Mouse (Mus musculus): ENCODE data around the gene Dmrt1.

Dmrt1 gene

DNA sequence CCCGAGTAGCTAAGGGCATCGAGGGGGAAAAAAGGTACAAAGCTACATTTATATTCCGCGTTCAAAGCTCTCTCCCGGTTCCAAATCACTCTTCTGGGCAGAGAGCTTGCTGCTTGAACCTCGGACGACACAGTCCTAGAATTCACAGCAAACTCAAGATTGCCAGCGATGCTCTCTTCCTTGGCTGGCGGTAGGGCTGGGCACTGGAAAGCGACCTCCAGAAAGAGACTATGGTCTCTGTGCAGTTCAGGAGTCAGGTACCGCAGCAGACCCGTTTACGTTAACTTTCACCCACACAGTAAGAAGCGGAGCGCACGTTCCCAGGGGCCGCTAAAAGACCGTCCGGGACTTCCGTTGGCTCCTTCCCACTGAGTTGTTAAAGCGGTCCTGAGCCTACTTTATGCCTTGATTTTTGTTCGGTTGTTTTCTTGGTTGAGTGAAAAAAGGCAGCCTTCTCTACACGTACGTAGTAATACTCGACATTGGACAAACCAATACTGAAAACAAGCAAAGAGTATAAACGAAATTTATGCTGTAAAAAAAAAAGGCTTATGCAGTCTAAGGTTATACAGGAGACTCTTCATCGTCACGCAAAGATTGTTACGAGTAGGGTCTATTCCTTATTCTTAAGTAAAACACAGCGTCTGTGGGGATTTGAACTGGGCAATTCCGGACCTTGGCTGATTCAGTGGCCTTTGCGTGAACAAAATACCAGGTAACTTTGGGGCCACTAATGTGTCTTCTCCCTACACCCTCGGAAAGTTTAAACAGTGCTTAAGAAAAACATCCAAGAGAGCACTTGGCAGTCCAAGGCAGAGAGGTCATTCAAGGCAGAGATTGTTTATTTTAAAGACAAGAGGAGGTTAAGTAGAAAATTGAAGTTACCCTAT lies 103.8 kb downstream of the Dmrt1 start:
- CTCF ChIA-PET, result interaction anchor here in 1 of 4 experiments (0.5 to 2.2 kb wide), 2 partner anchors 133 to 158 kb away, joined by 3 to 6 read pairs; no protein-coding TSS in a partner anchor
- POLR2A ChIA-PET, result interaction anchor here in 2 of 4 experiments (0.8 to 1.6 kb wide), 4 partner anchors 15 to 104 kb away, joined by 3 to 4 read pairs (median 3); partner anchors contain the start of genes Dmrt1 (in 1 of the 2) and Dmrt2 (in 1 of the 2)

DNA sequence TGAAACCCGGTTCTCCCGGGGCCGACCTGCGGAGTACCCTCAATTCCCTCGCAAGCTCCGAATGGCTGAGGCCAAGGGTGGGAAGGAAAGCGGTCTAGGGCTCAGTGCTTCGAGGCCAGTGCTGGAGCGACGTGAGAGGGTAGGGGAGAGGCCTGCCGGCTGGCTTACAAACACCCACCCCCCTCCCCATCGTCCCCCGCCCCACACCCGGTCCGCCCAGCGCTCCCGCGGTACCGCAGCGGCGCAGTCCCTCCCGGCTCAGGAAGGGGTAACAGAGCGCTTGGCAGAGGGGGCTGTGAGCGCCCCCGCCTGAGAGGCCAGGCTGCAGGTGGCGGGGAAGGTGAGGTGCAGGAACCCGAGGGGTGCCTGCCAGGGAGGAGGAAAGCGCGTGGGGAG lies 104.6 kb downstream of the Dmrt1 start, which contains the start of gene Dmrt3:
Dmrt3 (plus strand) TSS at position 287 of the 396 bp plus-strand sequence.
- ChIA-PET CTCF (interaction anchor here in 2 of 4 experiments (0.5 to 2.2 kb wide), 6 partner anchors 12 to 525 kb away, joined by 3 to 6 read pairs (median 4); partner anchors contain the start of gene Dmrt1 (in 1 of the 2)), POLR2A (interaction anchor here (0.7 to 1.8 kb wide), 12 partner anchors 11 to 648 kb away, joined by 3 to 8 read pairs (median 3); partner anchors contain the start of genes Cbwd1 (in 1 of the 4), Dmrt1 (in 1 of the 4) and Dmrt2 (in 1 of the 4))

DNA sequence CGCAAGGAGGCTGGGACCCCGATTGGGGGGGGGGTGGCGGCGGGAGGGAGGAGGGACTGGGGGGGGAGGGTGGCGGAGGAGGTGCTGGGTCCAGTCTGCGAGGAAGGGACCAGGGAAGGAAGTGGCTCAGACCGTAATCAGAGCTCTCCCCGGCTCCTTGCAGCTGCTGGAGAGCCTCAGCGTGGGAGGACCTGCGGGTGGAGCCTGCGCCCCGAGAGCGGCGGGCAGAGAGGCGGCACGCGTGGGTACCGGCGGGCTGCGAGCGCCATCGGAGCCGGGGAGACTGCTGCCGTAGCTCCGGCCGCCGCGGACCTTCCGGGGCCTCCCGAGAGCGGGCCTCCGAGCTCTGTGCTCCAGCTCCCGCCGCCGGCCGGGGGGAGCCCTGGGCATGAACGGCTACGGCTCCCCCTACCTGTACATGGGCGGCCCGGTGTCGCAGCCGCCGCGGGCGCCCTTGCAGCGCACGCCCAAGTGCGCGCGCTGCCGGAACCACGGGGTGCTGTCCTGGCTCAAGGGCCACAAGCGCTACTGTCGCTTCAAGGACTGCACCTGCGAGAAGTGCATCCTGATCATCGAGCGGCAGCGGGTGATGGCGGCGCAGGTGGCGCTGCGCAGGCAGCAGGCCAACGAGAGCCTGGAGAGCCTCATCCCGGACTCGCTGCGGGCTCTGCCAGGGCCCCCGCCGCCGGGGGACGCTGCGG lies 105.1 kb downstream of the Dmrt1 start:
- ChIA-PET POLR2A (interaction anchor here (0.6 to 1.8 kb wide), 14 partner anchors 11 to 937 kb away, joined by 3 to 8 read pairs (median 3); partner anchors contain the start of genes Cbwd1 (in 1 of the 4), Dmrt1 (in 1 of the 4), Dmrt2 (in 1 of the 4) and Tmem252 (in 1 of the 4)), CTCF (interaction anchor here in 2 of 4 experiments (0.7 to 2.2 kb wide), 7 partner anchors 12 to 526 kb away, joined by 3 to 6 read pairs (median 4); partner anchors contain the start of gene Dmrt1 (in 1 of the 2))

DNA sequence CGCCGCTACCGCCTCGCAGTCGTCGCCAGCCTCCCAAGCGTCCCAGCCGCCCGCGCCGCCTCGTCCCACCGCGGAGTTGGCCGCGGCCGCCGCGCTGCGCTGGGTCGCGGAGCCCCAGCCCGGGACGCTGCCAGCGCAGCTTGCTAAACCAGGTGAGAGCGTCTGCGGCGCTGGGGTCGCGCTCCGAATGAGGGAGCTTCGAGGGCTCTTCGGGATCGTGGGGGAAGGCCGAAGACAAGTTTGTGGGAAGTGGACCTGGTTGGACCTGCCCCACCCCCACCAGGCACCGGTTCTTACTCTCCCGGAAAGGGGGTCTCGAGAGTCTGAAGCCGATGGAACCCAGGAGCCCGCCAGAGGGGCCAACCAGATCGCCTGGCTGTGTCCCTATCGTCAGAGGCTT lies 105.7 kb downstream of the Dmrt1 start:
- POLR2A ChIA-PET, result interaction anchor here (0.5 to 1.8 kb wide), 11 partner anchors 10 to 650 kb away, joined by 3 to 8 read pairs (median 3); partner anchors contain the start of genes Cbwd1 (in 2 of the 4) and Dmrt2 (in 1 of the 4)
- CTCF ChIA-PET, result interaction anchor here in 2 of 4 experiments (0.8 to 2.2 kb wide), 5 partner anchors 11 to 160 kb away, joined by 3 to 6 read pairs (median 4); partner anchors contain the start of gene Dmrt1 (in 1 of the 2)

DNA sequence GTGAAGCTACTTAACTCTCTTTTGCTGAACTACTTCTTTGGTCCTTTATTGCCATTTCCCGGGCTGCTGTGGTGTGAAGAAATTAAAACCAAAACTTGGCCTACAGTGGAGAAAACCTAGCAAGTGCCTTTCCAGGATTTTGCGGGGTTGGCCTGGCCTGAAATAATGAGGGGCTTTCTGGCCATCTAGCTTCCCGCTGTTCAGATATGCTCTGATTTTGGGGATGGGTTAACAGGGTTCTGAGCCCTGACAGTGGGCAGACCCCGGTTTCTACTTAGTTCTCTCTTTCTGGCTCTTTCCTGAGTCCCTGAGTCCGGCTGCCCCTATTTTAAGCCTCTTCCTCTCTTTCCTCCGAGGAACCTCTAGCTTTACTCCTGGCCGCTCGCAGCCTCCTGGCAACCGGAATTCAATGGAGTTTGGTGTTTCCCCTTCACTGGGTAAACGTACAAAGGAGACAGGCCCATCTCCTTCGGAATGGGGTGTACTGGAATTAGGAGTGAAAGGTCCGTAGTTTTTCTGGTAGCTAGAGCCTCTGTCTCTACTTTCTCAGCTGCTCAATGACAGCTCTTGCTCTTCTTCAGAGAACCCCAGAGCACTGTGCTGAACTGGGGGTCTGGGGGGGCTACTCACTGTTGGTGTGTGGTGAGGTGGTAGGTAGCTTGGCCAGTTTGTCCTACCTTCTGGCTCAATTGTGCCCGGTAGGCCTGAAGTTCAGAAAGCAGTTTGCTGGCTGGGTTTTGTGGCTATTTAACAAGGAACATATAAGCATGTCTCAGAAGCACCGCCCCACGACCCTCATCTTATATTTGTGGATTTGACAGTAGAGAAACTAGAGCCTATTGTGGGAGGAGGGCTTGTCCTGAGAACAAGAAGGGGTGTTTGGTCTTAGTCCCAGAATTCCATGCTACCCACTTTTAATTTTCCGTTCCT lies 106.7 kb downstream of the Dmrt1 start:
- POLR2A ChIA-PET, result interaction anchor here (0.5 to 1.8 kb wide), 14 partner anchors 8 to 650 kb away, joined by 3 to 6 read pairs (median 3); partner anchors contain the start of genes Dmrt2 (in 2 of the 4) and Cbwd1 (in 1 of the 4)

DNA sequence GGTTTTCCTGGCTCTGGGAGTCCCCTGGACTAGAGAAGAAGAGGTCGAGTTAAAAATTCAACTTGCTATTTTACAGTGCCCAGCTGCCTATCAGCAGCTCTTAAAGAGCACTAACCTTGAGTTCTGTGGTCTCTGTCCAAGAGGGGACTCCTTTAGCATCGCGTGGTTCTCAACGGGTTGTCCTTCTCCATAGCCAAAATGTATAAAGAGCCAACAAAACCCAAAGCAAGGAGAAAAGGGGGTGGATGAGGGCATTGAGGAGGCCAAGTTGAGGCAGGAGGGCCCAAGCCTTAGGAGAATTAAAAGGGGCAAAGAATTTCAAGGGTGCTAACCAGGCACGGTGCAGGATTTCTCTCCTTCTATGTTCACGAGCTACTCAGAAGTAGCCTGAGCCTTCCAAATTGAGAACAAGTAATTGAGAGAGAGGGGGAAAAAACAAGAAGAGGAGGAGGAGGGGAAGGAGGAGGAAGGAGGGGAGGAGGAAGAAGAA lies 107.4 kb downstream of the Dmrt1 start:
- CTCF ChIA-PET, result interaction anchor here in 3 of 4 experiments (0.6 to 2.2 kb wide), 6 partner anchors 9 to 238 kb away, joined by 3 to 7 read pairs (median 3); no protein-coding TSS in a partner anchor
- POLR2A ChIA-PET, result interaction anchor here in 3 of 4 experiments (0.8 to 1.1 kb wide), 3 partner anchors 10 to 87 kb away, joined by 3 read pairs; no protein-coding TSS in a partner anchor

More for the DNA sequence above, 106.7 kb downstream of the Dmrt1 start:
- CTCF ChIA-PET, result interaction anchor here (0.6 to 2.2 kb wide), 10 partner anchors 9 to 262 kb away, joined by 3 to 7 read pairs (median 4); no protein-coding TSS in a partner anchor

DNA sequence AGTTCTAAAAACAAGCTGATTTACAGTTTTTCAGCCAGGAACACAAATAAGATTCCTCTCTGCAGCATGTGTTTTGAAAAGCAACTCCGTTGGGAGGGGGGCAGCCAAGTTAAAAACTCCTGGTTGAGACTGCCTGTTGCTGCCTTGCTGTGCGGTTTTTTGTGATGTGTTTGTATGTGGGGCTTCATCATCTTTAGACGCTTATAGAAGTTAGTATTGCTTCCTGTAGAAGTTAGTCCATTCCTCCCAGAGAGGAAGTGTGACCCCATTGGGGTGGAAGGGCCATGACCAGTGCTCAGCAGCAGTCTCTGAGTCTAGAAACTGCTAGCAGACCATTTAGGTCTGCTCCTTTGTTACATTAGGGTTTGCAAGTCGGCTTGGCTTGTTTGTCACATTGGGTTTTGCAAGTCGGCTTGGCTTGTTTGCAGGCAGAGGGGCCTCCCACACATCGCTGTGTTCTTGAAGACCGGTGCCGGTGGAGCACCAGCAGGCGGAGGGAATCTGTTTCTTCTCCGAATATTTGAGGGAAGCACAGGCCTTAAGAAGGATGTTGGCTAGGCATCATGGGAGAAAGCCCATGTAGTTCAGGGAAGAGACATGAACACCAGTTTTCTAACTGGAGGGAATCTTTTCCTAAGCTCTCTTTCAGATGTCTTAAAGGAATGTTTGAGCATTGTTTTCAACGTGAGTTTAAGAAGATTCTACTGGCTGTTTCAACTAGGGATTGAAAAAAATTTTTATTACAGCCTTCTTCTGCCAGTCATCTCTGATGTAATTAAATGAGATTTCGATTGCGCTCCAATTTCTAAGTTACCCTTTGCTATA lies 108.3 kb downstream of the Dmrt1 start:
- POLR2A ChIA-PET, result interaction anchor here in 2 of 4 experiments (0.9 to 1.0 kb wide), 2 partner anchors 8 to 11 kb away, joined by 3 to 4 read pairs; no protein-coding TSS in a partner anchor
- CTCF ChIA-PET, result interaction anchor here in 3 of 4 experiments (0.6 to 2.2 kb wide), 6 partner anchors 8 to 138 kb away, joined by 3 to 7 read pairs (median 4); no protein-coding TSS in a partner anchor

DNA sequence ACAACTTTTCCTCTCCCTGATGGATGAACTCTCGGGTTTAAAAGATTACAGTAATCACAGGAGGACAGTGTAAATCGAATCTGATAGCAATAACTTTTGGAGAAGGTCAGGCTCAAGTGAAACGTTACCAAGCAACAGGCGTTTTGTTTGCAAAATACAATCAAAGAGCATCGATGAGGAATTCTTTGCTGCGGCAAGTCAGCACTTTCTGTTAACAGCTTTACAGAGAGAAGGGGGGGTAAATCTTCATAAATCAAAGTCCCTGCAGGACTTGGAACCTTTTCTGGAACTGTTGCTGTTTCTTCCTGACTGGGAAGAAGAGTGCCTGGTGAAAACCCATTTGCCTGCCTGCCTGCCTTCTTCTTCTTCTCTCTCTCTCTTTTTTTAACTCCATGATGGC lies 110.5 kb downstream of the Dmrt1 start:
- POLR2A ChIA-PET, result interaction anchor here in 2 of 4 experiments (1.3 to 1.4 kb wide), 2 partner anchors 9 to 10 kb away, joined by 3 to 5 read pairs; no protein-coding TSS in a partner anchor
- CTCF ChIA-PET, result no interaction called here

DNA sequence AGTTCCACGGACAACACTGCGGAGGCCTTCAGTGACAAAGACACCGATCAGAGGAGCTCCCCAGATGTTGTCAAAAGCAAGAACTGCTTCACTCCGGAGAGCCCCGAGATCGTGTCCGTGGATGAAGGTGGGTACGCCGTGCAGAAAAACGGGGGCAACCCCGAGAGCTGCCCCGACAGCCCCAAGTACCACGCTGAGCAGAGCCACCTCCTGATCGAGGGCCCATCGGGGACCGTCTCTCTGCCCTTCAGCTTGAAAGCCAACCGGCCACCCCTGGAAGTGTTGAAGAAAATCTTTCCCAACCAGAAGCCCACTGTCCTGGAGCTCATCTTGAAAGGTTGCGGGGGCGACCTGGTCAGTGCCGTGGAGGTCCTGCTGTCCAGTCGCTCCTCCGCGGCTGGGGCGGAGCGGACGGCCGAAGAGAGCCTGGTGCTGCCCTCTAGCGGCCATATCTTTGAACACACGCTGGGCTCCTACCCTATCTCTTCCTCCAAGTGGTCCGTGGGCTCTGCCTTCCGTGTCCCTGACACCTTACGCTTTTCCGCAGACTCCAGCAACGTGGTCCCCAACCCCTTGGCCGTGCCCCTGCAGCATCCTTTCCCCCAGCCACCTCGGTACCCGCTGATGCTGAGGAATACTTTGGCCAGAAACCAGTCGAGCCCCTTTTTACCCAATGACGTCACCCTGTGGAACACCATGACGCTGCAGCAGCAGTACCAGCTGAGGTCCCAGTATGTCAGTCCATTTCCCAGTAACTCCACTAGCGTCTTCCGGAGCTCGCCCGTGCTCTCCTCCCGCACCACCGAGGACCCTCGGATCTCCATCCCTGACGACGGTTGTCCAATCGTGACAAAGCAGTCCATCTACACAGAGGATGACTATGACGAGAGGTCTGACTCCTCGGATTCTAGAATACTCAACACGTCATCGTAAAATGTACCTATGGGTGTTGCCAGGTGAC lies 117.2 kb downstream of the Dmrt1 start:
- CTCF ChIA-PET, result interaction anchor here (0.6 to 2.1 kb wide), 18 partner anchors 10 to 887 kb away, joined by 3 to 10 read pairs (median 4); partner anchors contain the start of genes Cbwd1 (in 1 of the 4) and Dmrt3 (in 1 of the 4)
- POLR2A ChIA-PET, result interaction anchor here in 1 of 4 experiments (0.9 to 2.5 kb wide), 4 partner anchors 12 to 134 kb away, joined by 3 to 6 read pairs (median 4); partner anchors contain the start of gene Dmrt3

DNA sequence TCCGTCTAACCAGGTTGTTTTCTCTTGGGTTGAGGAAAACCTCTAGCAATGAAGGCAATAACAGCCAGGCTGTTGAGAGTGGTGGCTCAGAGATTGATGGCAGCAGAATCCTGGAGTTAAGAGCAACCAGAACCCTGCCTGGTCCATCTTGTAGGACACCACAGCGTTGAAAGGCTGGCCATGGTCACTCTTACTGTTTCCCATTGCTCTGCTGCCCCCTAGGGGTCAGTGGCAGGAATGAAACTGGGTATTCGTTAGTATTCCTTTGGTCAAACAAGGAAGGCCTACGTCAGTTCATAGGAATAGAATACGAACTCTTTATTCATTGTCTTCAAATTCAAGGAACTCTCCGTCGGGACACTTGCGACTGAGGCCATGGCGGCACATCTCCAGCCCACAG lies 123.1 kb downstream of the Dmrt1 start:
- ChIA-PET POLR2A (no interaction called here), CTCF (interaction anchor here in 1 of 4 experiments (0.7 kb wide), 1 partner anchor 152 kb away, joined by 3 read pairs; no protein-coding TSS in a partner anchor)

DNA sequence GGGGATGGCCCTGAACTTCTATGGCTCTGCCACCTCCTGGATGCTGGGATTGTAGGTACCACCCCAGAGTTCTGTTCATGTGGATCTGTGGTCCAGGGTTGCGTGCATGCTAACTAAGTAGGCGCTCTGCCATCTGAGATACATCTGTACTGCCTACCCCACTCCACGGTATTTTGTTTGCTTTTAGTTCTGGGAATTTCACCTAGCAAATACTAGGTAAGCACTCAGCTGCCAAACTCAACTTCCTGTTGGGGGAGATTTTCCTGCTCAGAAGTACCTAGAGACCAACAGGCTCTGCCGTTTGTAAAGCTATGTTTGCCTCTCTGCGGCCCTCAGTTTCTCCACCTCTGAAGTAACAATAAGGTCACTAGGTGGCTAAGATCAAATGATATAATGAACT lies 129.7 kb downstream of the Dmrt1 start:
- POLR2A ChIA-PET, result interaction anchor here in 2 of 4 experiments (0.5 to 1.1 kb wide), 2 partner anchors 673 to 1678 kb away, joined by 3 to 7 read pairs; partner anchors contain the start of gene Cbwd1 (in 1 of the 2)
- CTCF ChIA-PET, result interaction anchor here in 2 of 4 experiments (0.6 to 1.8 kb wide), 8 partner anchors 12 to 184 kb away, joined by 3 to 12 read pairs (median 4); partner anchors contain the start of gene Dmrt2 (in 1 of the 2)

DNA sequence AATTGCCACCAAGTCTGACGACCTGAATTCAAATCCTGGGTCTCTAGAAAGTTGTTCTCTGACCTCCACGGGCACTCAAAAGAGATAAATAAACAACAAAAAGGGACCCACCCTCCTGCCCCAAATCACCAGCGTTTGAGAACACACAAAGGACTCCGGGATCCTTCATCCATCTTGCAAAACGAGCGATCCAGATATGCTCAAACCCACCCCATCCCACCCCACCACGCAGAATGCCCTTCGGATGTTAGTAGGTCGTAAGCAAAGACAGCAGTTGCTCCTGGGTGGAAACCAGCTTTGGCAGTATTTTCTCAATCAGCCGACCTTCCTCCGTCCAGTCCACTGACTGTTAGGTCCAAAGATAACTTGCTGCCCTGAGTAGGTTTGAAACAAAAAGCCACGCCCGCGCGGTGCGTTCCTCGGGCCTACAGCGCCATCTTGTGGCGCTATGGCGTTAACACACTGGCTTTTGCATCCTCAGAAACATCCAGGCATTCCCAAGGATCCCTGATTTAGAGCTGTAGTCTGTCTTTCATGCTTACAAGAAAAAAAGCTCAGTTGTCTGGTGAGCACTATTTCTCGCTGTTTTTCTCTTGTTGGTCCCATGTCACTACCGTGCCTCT lies 130.3 kb downstream of the Dmrt1 start:
- ChIA-PET CTCF (interaction anchor here (0.5 to 2.6 kb wide), 62 partner anchors 8 to 689 kb away, joined by 3 to 12 read pairs (median 4); partner anchors contain the start of genes Dmrt1 (in 1 of the 4) and Dmrt2 (in 1 of the 4)), POLR2A (interaction anchor here (0.5 to 1.1 kb wide), 7 partner anchors 12 to 1679 kb away, joined by 3 to 7 read pairs (median 6); partner anchors contain the start of gene Cbwd1 (in 2 of the 4))

DNA sequence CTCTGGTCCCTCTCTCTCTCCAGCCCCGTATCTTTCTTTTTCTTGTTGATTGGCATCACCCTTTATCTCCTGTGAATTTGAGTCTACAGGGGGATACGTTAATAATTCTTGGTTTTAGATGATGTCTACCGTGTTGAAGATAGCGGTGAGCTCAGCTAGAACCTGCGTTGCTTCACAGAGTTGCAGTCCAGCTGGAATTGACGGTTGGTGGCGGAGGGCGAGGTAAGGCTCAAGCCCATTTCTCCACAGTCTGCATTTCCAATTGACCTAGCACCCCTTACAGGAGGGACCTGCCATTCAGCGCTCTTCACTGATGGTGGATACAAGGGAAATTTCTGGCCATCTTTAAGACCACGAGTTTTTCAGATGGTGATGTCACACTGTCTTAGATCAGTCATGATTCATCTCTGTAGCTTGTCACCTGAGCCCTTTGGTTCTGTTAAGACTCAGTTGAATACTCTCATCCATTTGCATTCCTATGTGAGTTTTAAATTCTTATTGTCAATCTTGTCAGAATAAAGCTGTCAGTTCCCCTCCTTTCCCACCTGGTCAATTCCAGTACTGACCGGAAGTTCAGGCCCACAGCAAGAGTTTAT lies 133.4 kb downstream of the Dmrt1 start:
- CTCF ChIA-PET, result interaction anchor here in 2 of 4 experiments (0.6 to 1.7 kb wide), 3 partner anchors 27 to 1180 kb away, joined by 3 to 9 read pairs (median 5); no protein-coding TSS in a partner anchor
- POLR2A ChIA-PET, result no interaction called here

DNA sequence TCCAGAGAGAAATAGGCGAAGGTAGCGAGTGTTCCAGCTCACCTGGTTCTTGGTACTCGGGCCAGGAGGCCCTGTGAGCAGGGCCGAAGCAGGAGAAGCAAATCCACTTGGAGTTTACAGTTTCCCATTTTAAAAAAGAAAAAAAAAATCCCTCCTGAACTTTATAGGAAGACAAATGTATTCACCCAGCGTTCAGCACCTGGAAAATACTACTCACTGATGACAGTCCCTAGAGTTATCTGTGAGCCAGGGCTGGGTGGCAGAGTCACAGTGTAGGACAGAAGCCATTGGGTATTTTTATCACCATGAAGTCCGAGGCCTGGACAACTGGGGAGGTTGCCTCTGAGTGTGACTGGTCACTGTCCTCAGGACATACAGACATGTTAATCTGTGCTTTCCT lies 136.4 kb downstream of the Dmrt1 start:
- POLR2A ChIA-PET, result no interaction called here
- CTCF ChIA-PET, result no interaction called here
